Mouse (Mus musculus) ES-E14 (cell line): ENCODE results near the gene Ankrd9. TPM values are rescaled to one million over a fixed set of nuclear protein-coding genes. Genes with fewer than 3 reads are reported as not detected.
A peak's percentile ranks its signal among the peaks of the same experiment; 100 is the strongest.

Source experiments
- DNase-seq: peaks from one replicate; pipeline ENCODE4 v3.0.0-alpha.2; 2013; ENCODE audit warnings: low read depth, low spot score
- H3K27ac ChIP-seq: 2 replicates; pipeline ENCODE4 v1.5.1; 2012; ENCODE audit warnings: low read depth, mild to moderate bottlenecking, low read length, moderate library complexity, mixed read lengths; ENCODE audit not compliant: poor library complexity, insufficient read depth, severe bottlenecking
- H3K36me3 ChIP-seq: 2 replicates; pipeline ENCODE4 v1.6.1; 2012; ENCODE audit warnings: mild to moderate bottlenecking, low read length, moderate library complexity, mixed read lengths; ENCODE audit not compliant: control insufficient read depth, poor library complexity, insufficient read depth, severe bottlenecking
- H3K4me1 ChIP-seq, 2 experiments: fragments of 150-350 bp in 1 of 2; sonication (generic) in 1 of 2; 2 replicates each; pipeline ENCODE4 v1.6.1; 2012; ENCODE audit warnings: low read length in 2 of 2, mild to moderate bottlenecking in 1 of 2, mixed read lengths in 1 of 2; ENCODE audit not compliant: control insufficient read depth in 2 of 2, insufficient read depth in 2 of 2, poor library complexity in 1 of 2
- H3K4me3 ChIP-seq, 2 experiments: fragments of 150-350 bp in 1 of 2; sonication (generic) in 1 of 2; 2 replicates each; pipeline ENCODE4 v1.5.1; 2012; ENCODE audit warnings: low read length in 2 of 2, low read depth in 1 of 2, mild to moderate bottlenecking in 1 of 2, mixed read lengths in 1 of 2; ENCODE audit not compliant: insufficient read depth in 1 of 2, poor library complexity in 1 of 2, severe bottlenecking in 1 of 2
- H3K9ac ChIP-seq: 2 replicates; pipeline ENCODE4 v1.6.1; 2012; ENCODE audit warnings: low read depth, mild to moderate bottlenecking, low read length, mixed read lengths; ENCODE audit not compliant: poor library complexity, insufficient read depth, severe bottlenecking
- H3K9me3 ChIP-seq: fragments of 150-350 bp; sonication (generic); 2 replicates; pipeline ENCODE4 v1.6.1; 2012; ENCODE audit warnings: low read depth, mild to moderate bottlenecking, low read length; ENCODE audit not compliant: control insufficient read depth, insufficient read depth
- CHD2 ChIP-seq: IDR thresholded peaks from 2 replicates; pipeline ENCODE4 v1.6.1; 2014; ENCODE audit warnings: mild to moderate bottlenecking, low read depth, low read length, inconsistent platforms
- HCFC1 ChIP-seq: IDR thresholded peaks from 2 replicates; pipeline ENCODE4 v1.6.1; 2012; ENCODE audit warnings: low read length, inconsistent platforms, borderline replicate concordance; ENCODE audit not compliant: insufficient read depth
- MAFK ChIP-seq: IDR thresholded peaks from 2 replicates; pipeline ENCODE4 v1.6.1; 2014; ENCODE audit warnings: mild to moderate bottlenecking, low read depth, low read length, inconsistent platforms; ENCODE audit not compliant: insufficient read depth
- ZC3H11A ChIP-seq: IDR thresholded peaks from 2 replicates; pipeline ENCODE4 v1.6.1; 2012; ENCODE audit warnings: low read depth, mild to moderate bottlenecking, inconsistent platforms, low read length, borderline replicate concordance
- ZNF384 ChIP-seq: IDR thresholded peaks from 2 replicates; pipeline ENCODE4 v1.6.1; 2012; ENCODE audit warnings: low read depth, low read length, inconsistent platforms
- in situ Hi-C, 2 experiments: fragments of 600-800 bp; cut with MboI; formaldehyde crosslinking; loops; one replicate each; pipeline ENCODE4 v1.15.1; 2025; ENCODE audit warnings: low sequenced_read_pairs in 2 of 2, inconsistent platforms in 1 of 2; ENCODE audit not compliant: unreplicated experiment in 2 of 2
- total RNA-seq: library from RNA; depleted of rRNA; stranded (reverse); fragments of 300-350 nt; gene quantifications from 2 replicates; pipeline ENCODE4 v1.2.3, GENCODE M21; 2012; rRNA removed

Gene Ankrd9
- total RNA-seq, 1 experiment = 12.4 TPM

DNA sequence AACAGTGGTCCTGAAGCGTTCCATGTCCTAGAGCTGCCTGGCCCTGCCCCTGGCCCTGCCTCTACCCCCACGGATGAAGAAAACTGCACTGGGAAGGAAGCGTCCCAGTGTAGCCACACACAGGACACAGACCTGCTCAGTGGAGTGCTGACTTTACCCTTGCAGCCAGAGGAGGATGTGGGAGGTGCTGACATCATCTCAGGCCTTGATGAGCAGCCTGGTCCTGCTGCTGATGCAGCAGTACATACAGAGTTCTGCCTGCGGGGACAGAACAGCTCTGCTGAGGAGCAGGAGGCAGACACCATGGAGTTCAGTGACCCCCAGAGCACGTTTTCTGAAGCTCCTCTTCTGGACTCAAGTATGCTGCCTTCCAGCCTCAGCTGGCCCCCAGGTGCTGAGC is 46.0 kb downstream of the Ankrd9 start:
- Histone ChIP-seq H3K4me1 (peaks cover 0 to 2% of the 10 kb centered on the region in 2 experiments; a peak in 1 of 4 replicates), H3K27ac (peak overlapping the region; percentile 44; the same call in 1 of the 2 replicates), H3K4me3 (no peak overlapping the region), H3K9me3 (no peaks in the 10 kb centered on the region; the same call in 1 of the 2 replicates), H3K9ac (no peak overlapping the region), H3K36me3 (peaks cover 14% of the 10 kb centered on the region; the same call in 1 of the 2 replicates)
- DNase-seq = no peak
- in situ Hi-C loops = no loop called here
- no peak for TF ChIP-seq ZC3H11A
- TF ChIP-seq ZNF384 = no peak
- TF ChIP-seq MAFK = no peak
- TF ChIP-seq HCFC1 = no peak
- TF ChIP-seq CHD2 = no peak

Other genes starting within 250 kb of the Ankrd9 start
- 27.4 and 30.3 TPM in 2 replicates for gene Wdr20, start 241.1 kb downstream of the Ankrd9 start, total RNA-seq
- 14.9 and 23.5 TPM in 2 replicates for gene Mok, start 138.1 kb downstream of the Ankrd9 start, total RNA-seq
- gene Zfp839, start 128.8 kb downstream of the Ankrd9 start, total RNA-seq = 5.4 and 8.0 TPM in 2 replicates
- gene Cinp, start 89.9 kb downstream of the Ankrd9 start, total RNA-seq = 77.6 and 86.5 TPM in 2 replicates
- gene Tecpr2, start 89.8 kb downstream of the Ankrd9 start, total RNA-seq = 11.2 and 12.6 TPM in 2 replicates
- 10.4 and 13.0 TPM in 2 replicates for gene Rcor1, start 60.3 kb upstream of the Ankrd9 start, total RNA-seq
- gene Traf3, start 187.3 kb upstream of the Ankrd9 start, total RNA-seq = 12.4 and 14.8 TPM in 2 replicates
- gene 4930595D18Rik, start 205.5 kb upstream of the Ankrd9 start, total RNA-seq = not detected in 2 replicates